Mouse (Mus musculus): ENCODE measurements around the gene Shc4. TPM values are rescaled to one million over a fixed set of nuclear protein-coding genes. Genes with fewer than 3 reads are reported as not detected.

Gene Shc4
- polyA plus RNA-seq, 1 experiment from 2014 or later = 0.37 TPM

- TF ChIP-seq CTCF (IDR thresholded peaks at IDR 0.05; ENCODE audit: low read depth) = no peak
- Histone ChIP-seq H3K4me1 (replicated peaks; ENCODE audit: insufficient read depth, low read length) (no peaks in the 10 kb centered on the region), H3K27ac (no peak overlapping the region), H3K27me3 (ENCODE audit: insufficient read depth, low read length) (no peaks in the 10 kb centered on the region), H3K36me3 (ENCODE audit: insufficient read depth, low read length) (no peaks in the 10 kb centered on the region), H3K4me3 (replicated peaks; ENCODE audit: low read depth, low read length) (peak overlapping the region; percentile 86), H3K9me3 (replicated peaks; ENCODE audit: low read length) (no peaks in the 10 kb centered on the region), H3K4me2 (ENCODE audit: low read length) (peak overlapping the region; percentile 84), H3K9ac (ENCODE audit: low read depth, low read length) (peak overlapping the region; percentile 89)
- ATAC-seq (replicated peaks; ENCODE audit: low FRiP score, low read depth) (no peak), DNase-seq (ENCODE audit: low spot score) (no peak)
- 21% methylated on average over 8 of the region's 20 CpGs for WGBS
These were observed 51.4 kb downstream of the Shc4 start for GRCm38 (mm10) chr2:125672568-125672956.

- Histone ChIP-seq H3K36me3 (ENCODE audit: insufficient read depth, low read length) (no peaks in the 10 kb centered on the region), H3K4me3 (replicated peaks; ENCODE audit: low read depth, low read length) (no peak overlapping the region), H3K9ac (ENCODE audit: low read depth, low read length) (no peak overlapping the region), H3K9me3 (replicated peaks; ENCODE audit: low read length) (no peaks in the 10 kb centered on the region), H3K27ac (no peak overlapping the region), H3K4me1 (replicated peaks; ENCODE audit: insufficient read depth, low read length) (no peaks in the 10 kb centered on the region), H3K27me3 (ENCODE audit: insufficient read depth, low read length) (no peaks in the 10 kb centered on the region), H3K4me2 (ENCODE audit: low read length) (no peak overlapping the region)
- peak; percentile 46; the same call in 1 of the 2 replicates for TF ChIP-seq CTCF (IDR thresholded peaks at IDR 0.05; ENCODE audit: low read depth)
- DNase-seq (ENCODE audit: low spot score) = no peak
- WGBS = 44% methylated on average over 1 of the region's 1 CpGs
- ATAC-seq (replicated peaks; ENCODE audit: low FRiP score, low read depth) = no peak
These were observed 53.1 kb downstream of the Shc4 start for GRCm38 (mm10) chr2:125670846-125671245.

GRCm38 (mm10) chr2:125667721-125668120, 56.2 kb downstream of the Shc4 start:
- H3K4me3 ChIP-seq (replicated peaks; ENCODE audit: low read depth, low read length) = no peak overlapping the region
- H3K27ac ChIP-seq = no peak overlapping the region
- no peaks in the 10 kb centered on the region for H3K9me3 ChIP-seq (replicated peaks; ENCODE audit: low read length)
- no peak for DNase-seq (ENCODE audit: low spot score)
- H3K36me3 ChIP-seq (ENCODE audit: insufficient read depth, low read length) = no peaks in the 10 kb centered on the region
- no peak overlapping the region for H3K4me2 ChIP-seq (ENCODE audit: low read length)
- no peak overlapping the region for H3K9ac ChIP-seq (ENCODE audit: low read depth, low read length)
- no peaks in the 10 kb centered on the region for H3K4me1 ChIP-seq (replicated peaks; ENCODE audit: insufficient read depth, low read length)
- 79% methylated on average over 7 of the region's 7 CpGs for WGBS
- no peaks in the 10 kb centered on the region for H3K27me3 ChIP-seq (ENCODE audit: insufficient read depth, low read length)
- ATAC-seq (replicated peaks; ENCODE audit: low FRiP score, low read depth) = no peak
- no peak for TF ChIP-seq CTCF (IDR thresholded peaks at IDR 0.05; ENCODE audit: low read depth)

- no peaks in the 10 kb centered on the region for H3K36me3 ChIP-seq (ENCODE audit: insufficient read depth, low read length)
- H3K4me2 ChIP-seq (ENCODE audit: low read length) = no peak overlapping the region
- no peak overlapping the region for H3K27ac ChIP-seq
- H3K4me1 ChIP-seq (replicated peaks; ENCODE audit: insufficient read depth, low read length) = no peaks in the 10 kb centered on the region
- H3K27me3 ChIP-seq (ENCODE audit: insufficient read depth, low read length) = no peaks in the 10 kb centered on the region
- no peak overlapping the region for H3K4me3 ChIP-seq (replicated peaks; ENCODE audit: low read depth, low read length)
- no peak overlapping the region for H3K9ac ChIP-seq (ENCODE audit: low read depth, low read length)
- peak; percentile 23; the same call in 1 of the 2 replicates for TF ChIP-seq CTCF (IDR thresholded peaks at IDR 0.05; ENCODE audit: low read depth)
- DNase-seq (ENCODE audit: low spot score) (no peak), ATAC-seq (replicated peaks; ENCODE audit: low FRiP score, low read depth) (no peak)
- H3K9me3 ChIP-seq (replicated peaks; ENCODE audit: low read length) = no peaks in the 10 kb centered on the region
- 60% methylated on average over 5 of the region's 5 CpGs for WGBS
These were observed 56.8 kb downstream of the Shc4 start for GRCm38 (mm10) chr2:125667184-125667583.

- no peak overlapping the region for H3K9ac ChIP-seq (ENCODE audit: low read depth, low read length)
- WGBS = 81% methylated on average over 4 of the region's 4 CpGs
- H3K4me3 ChIP-seq (replicated peaks; ENCODE audit: low read depth, low read length) = no peak overlapping the region
- no peak overlapping the region for H3K4me2 ChIP-seq (ENCODE audit: low read length)
- no peak overlapping the region for H3K27ac ChIP-seq
- TF ChIP-seq CTCF (IDR thresholded peaks at IDR 0.05; ENCODE audit: low read depth) = no peak
- no peaks in the 10 kb centered on the region for H3K9me3 ChIP-seq (replicated peaks; ENCODE audit: low read length)
- DNase-seq (ENCODE audit: low spot score) (no peak), ATAC-seq (replicated peaks; ENCODE audit: low FRiP score, low read depth) (no peak)
- H3K4me1 ChIP-seq (replicated peaks; ENCODE audit: insufficient read depth, low read length) = no peaks in the 10 kb centered on the region
- H3K36me3 ChIP-seq (ENCODE audit: insufficient read depth, low read length) = no peaks in the 10 kb centered on the region
- no peaks in the 10 kb centered on the region for H3K27me3 ChIP-seq (ENCODE audit: insufficient read depth, low read length)
These were observed 57.3 kb downstream of the Shc4 start for GRCm38 (mm10) chr2:125666668-125667067.

- H3K4me3 ChIP-seq (replicated peaks; ENCODE audit: low read depth, low read length) = no peak overlapping the region
- no peak for DNase-seq (ENCODE audit: low spot score)
- no peak overlapping the region for H3K27ac ChIP-seq
- no peaks in the 10 kb centered on the region for H3K36me3 ChIP-seq (ENCODE audit: insufficient read depth, low read length)
- H3K9me3 ChIP-seq (replicated peaks; ENCODE audit: low read length) = no peaks in the 10 kb centered on the region
- no peak overlapping the region for H3K4me2 ChIP-seq (ENCODE audit: low read length)
- WGBS = 88% methylated on average over 4 of the region's 4 CpGs
- H3K9ac ChIP-seq (ENCODE audit: low read depth, low read length) = no peak overlapping the region
- TF ChIP-seq CTCF (IDR thresholded peaks at IDR 0.05; ENCODE audit: low read depth) = no peak
- no peaks in the 10 kb centered on the region for H3K27me3 ChIP-seq (ENCODE audit: insufficient read depth, low read length)
- ATAC-seq (replicated peaks; ENCODE audit: low FRiP score, low read depth) = no peak
- no peaks in the 10 kb centered on the region; the same call in 1 of the 2 replicates for H3K4me1 ChIP-seq (replicated peaks; ENCODE audit: insufficient read depth, low read length)
These were observed 58.0 kb downstream of the Shc4 start for GRCm38 (mm10) chr2:125665909-125666308.

GRCm38 (mm10) chr2:125665213-125665612, 58.7 kb downstream of the Shc4 start:
- DNase-seq (ENCODE audit: low spot score) (no peak), ATAC-seq (replicated peaks; ENCODE audit: low FRiP score, low read depth) (no peak)
- no peaks in the 10 kb centered on the region for H3K9me3 ChIP-seq (replicated peaks; ENCODE audit: low read length)
- no peaks in the 10 kb centered on the region for H3K36me3 ChIP-seq (ENCODE audit: insufficient read depth, low read length)
- H3K9ac ChIP-seq (ENCODE audit: low read depth, low read length) = no peak overlapping the region
- no peaks in the 10 kb centered on the region; the same call in 1 of the 2 replicates for H3K4me1 ChIP-seq (replicated peaks; ENCODE audit: insufficient read depth, low read length)
- no peak overlapping the region for H3K4me3 ChIP-seq (replicated peaks; ENCODE audit: low read depth, low read length)
- WGBS = 88% methylated on average over 5 of the region's 5 CpGs
- no peak overlapping the region for H3K4me2 ChIP-seq (ENCODE audit: low read length)
- H3K27me3 ChIP-seq (ENCODE audit: insufficient read depth, low read length) = no peaks in the 10 kb centered on the region
- no peak for TF ChIP-seq CTCF (IDR thresholded peaks at IDR 0.05; ENCODE audit: low read depth)
- no peak overlapping the region for H3K27ac ChIP-seq
